Mouse (Mus musculus) embryonic facial prominence, embryonic 14.5 days (tissue): Measurements from ENCODE around the gene Gm3336. TPM values are rescaled to one million over a fixed set of nuclear protein-coding genes. Genes with fewer than 3 reads are reported as not detected.

Experiments used
- ATAC-seq: fragments of 200-750 bp; cut with Nextera tagmentation; 2 replicates; pipeline ENCODE4 v1.8.0; 2017; ENCODE audit warnings: low read depth, moderate number of reproducible peaks, moderate TSS enrichment
- DNase-seq: peaks from one replicate; pipeline ENCODE4 v3.0.0-alpha.2; 2015; ENCODE audit warnings: low spot score
- H3K27ac ChIP-seq: fragments of 300-500 bp; sonication (generic); replicated peaks from 2 replicates; pipeline ENCODE4 v1.5.1; 2014; ENCODE audit warnings: low read depth, mild to moderate bottlenecking, low read length, moderate library complexity
- H3K27me3 ChIP-seq: fragments of 300-500 bp; sonication (generic); replicated peaks from 2 replicates; pipeline ENCODE4 v1.6.1; 2014; ENCODE audit warnings: low read length; ENCODE audit not compliant: control insufficient read depth, insufficient read depth
- H3K36me3 ChIP-seq: fragments of 300-500 bp; sonication (generic); 2 replicates; pipeline ENCODE4 v1.6.1; 2014; ENCODE audit warnings: low read length, mixed read lengths; ENCODE audit not compliant: control insufficient read depth, insufficient read depth
- H3K4me1 ChIP-seq: fragments of 300-500 bp; sonication (generic); 2 replicates; pipeline ENCODE4 v1.6.1; 2014; ENCODE audit warnings: antibody characterized with exemption, low read length; ENCODE audit not compliant: control insufficient read depth, insufficient read depth
- H3K4me2 ChIP-seq: fragments of 300-500 bp; sonication (generic); 2 replicates; pipeline ENCODE4 v1.6.1; 2014; ENCODE audit warnings: low read depth, mild to moderate bottlenecking, low read length, moderate library complexity, mixed read lengths
- H3K4me3 ChIP-seq: fragments of 300-500 bp; sonication (generic); 2 replicates; pipeline ENCODE4 v1.5.1; 2014; ENCODE audit warnings: low read depth, mild to moderate bottlenecking, low read length
- H3K9ac ChIP-seq: fragments of 300-500 bp; sonication (generic); 2 replicates; pipeline ENCODE4 v1.6.1; 2014; ENCODE audit warnings: low read depth, mild to moderate bottlenecking, low read length, moderate library complexity, mixed read lengths
- H3K9me3 ChIP-seq: fragments of 300-500 bp; sonication (generic); 2 replicates; pipeline ENCODE4 v1.6.1; 2016; ENCODE audit warnings: low read length; ENCODE audit not compliant: control insufficient read depth
- WGBS: fragments of 180-500 bp; shearing (Covaris S2); extraction: QIAGEN DNeasy Blood & Tissue Kit; methylation state at CpG from one replicate; pipeline ENCODE4 v1.1.7; 2014; 5-methylcytosine and 5-hydroxymethylcytosine counted together
- polyA plus RNA-seq: library from polyadenylated mRNA; unstranded; fragments of >200 nt; fragmentation: Nextera tagmentation; extraction: Ambion mirVana; gene quantifications from 2 replicates; pipeline ENCODE4 v1.2.1, GENCODE M21; 2014

Gene Gm3336
- polyA plus RNA-seq, 1 experiment from 2014 or later, result not detected

DNA sequence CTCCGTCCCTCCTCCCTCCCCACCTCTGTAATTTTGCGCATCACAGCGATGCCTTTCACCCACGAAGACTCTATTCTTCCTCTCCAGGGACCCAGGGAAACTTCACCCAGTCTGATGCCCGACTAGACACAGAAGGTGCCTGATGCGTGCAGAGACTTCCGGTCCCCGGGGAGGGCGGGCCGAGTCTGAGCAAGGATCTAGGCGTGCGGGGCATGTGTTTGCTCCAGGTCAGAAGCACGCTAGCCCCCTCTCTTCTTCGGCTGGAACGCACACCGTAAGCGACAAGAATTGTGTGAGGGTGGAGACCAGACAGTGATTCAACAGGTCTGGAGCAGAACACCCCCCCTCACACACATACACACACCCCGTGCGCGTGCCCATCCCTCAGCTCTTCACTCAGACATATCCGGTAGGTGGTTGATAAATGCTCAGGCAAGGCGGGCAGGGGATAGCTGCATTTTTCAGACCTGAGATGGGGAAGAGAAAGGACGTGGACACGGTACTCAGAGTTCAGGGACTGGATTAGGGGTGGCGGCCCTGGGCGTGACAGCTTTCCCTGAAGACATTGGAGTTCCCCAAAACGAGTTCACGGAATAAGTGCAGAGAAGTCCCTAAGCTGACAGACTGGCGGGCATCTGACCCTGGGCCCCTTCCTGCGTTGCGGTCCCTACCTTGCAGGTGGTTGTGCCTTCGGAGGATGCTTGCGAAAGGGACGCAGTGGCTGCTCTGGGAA lies 47.7 kb downstream of the Gm3336 start:
- H3K27me3 ChIP-seq, result no peaks in the 10 kb centered on the region
- peaks cover 11% of the 10 kb centered on the region for H3K4me1 ChIP-seq
- ATAC-seq (no peak), DNase-seq (no peak)
- peak overlapping the region; percentile 56 for H3K9ac ChIP-seq
- 3% methylated on average over 30 of the region's 34 CpGs for WGBS
- H3K36me3 ChIP-seq, result peaks cover 47% of the 10 kb centered on the region
- H3K27ac ChIP-seq, result no peak overlapping the region
- H3K4me2 ChIP-seq, result peak overlapping the region; percentile 86
- H3K9me3 ChIP-seq, result no peaks in the 10 kb centered on the region
- H3K4me3 ChIP-seq, result peak overlapping the region; percentile 41

- ATAC-seq (peak; percentile 58), DNase-seq (peak; percentile 88)
- H3K27ac ChIP-seq, result 0 out of 2 replicates have a peak overlapping the region, but pooled peaks have one; percentile 33
- no peaks in the 10 kb centered on the region for H3K27me3 ChIP-seq
- peak overlapping the region; percentile 41 for H3K4me3 ChIP-seq
- peaks cover 55% of the 10 kb centered on the region for H3K36me3 ChIP-seq
- 7% methylated on average over 20 of the region's 21 CpGs for WGBS
- peak overlapping the region; percentile 86 for H3K4me2 ChIP-seq
- H3K9me3 ChIP-seq, result no peaks in the 10 kb centered on the region
- H3K9ac ChIP-seq, result peak overlapping the region; percentile 56
- peaks cover 5% of the 10 kb centered on the region; the same call in 1 of the 2 replicates for H3K4me1 ChIP-seq
Observed at GRCm38 (mm10) chr8:70766571-70767440, 48.5 kb downstream of the Gm3336 start.

GRCm38 (mm10) chr8:70767503-70767902 lies 49.2 kb downstream of the Gm3336 start:
- no peak for DNase-seq
- no peaks in the 10 kb centered on the region for H3K9me3 ChIP-seq
- H3K4me3 ChIP-seq, result no peak overlapping the region
- H3K27ac ChIP-seq, result no peak overlapping the region
- H3K36me3 ChIP-seq, result peaks cover 62% of the 10 kb centered on the region
- no peak overlapping the region for H3K9ac ChIP-seq
- H3K27me3 ChIP-seq, result no peaks in the 10 kb centered on the region
- peaks cover 5% of the 10 kb centered on the region; the same call in 1 of the 2 replicates for H3K4me1 ChIP-seq
- no peak overlapping the region for H3K4me2 ChIP-seq
- WGBS, result 83% methylated on average over 6 of the region's 6 CpGs
- no peak for ATAC-seq

- H3K36me3 ChIP-seq, result peaks cover 63% of the 10 kb centered on the region
Observed at GRCm38 (mm10) chr8:70768231-70768776, 50.0 kb downstream of the Gm3336 start.

GRCm38 (mm10) chr8:70768956-70769355 lies 50.6 kb downstream of the Gm3336 start:
- no peaks in the 10 kb centered on the region for H3K27me3 ChIP-seq
- no peak overlapping the region for H3K4me2 ChIP-seq
- DNase-seq, result no peak
- no peak overlapping the region for H3K4me3 ChIP-seq
- H3K9me3 ChIP-seq, result no peaks in the 10 kb centered on the region
- H3K36me3 ChIP-seq, result peaks cover 60% of the 10 kb centered on the region
- no peak overlapping the region for H3K27ac ChIP-seq
- no peak for ATAC-seq
- no peak overlapping the region for H3K9ac ChIP-seq
- 83% methylated on average over 16 of the region's 16 CpGs for WGBS
- H3K4me1 ChIP-seq, result peaks cover 17% of the 10 kb centered on the region

More at GRCm38 (mm10) chr8:70768231-70768776, 50.0 kb downstream of the Gm3336 start:
- no peak for DNase-seq
- no peaks in the 10 kb centered on the region for H3K27me3 ChIP-seq
- no peak for ATAC-seq
- H3K9me3 ChIP-seq, result no peaks in the 10 kb centered on the region
- 92% methylated on average over 28 of the region's 32 CpGs for WGBS
- no peak overlapping the region for H3K9ac ChIP-seq
- no peak overlapping the region for H3K4me2 ChIP-seq
- no peak overlapping the region for H3K4me3 ChIP-seq
- H3K4me1 ChIP-seq, result peaks cover 12% of the 10 kb centered on the region
- no peak overlapping the region for H3K27ac ChIP-seq

GRCm38 (mm10) chr8:70769359-70769758 lies 51.0 kb downstream of the Gm3336 start:
- H3K4me1 ChIP-seq, result peaks cover 21% of the 10 kb centered on the region
- H3K9me3 ChIP-seq, result no peaks in the 10 kb centered on the region
- 7% methylated on average over 26 of the region's 26 CpGs for WGBS
- no peak overlapping the region for H3K4me3 ChIP-seq
- no peak overlapping the region for H3K4me2 ChIP-seq
- H3K27ac ChIP-seq, result no peak overlapping the region
- ATAC-seq, result peak; percentile 75
- no peaks in the 10 kb centered on the region for H3K27me3 ChIP-seq
- H3K9ac ChIP-seq, result 0 out of 2 replicates have a peak overlapping the region, but pooled peaks have one; percentile 28
- peak; percentile 95 for DNase-seq
- H3K36me3 ChIP-seq, result peaks cover 62% of the 10 kb centered on the region

GRCm38 (mm10) chr8:70769858-70770257 lies 51.5 kb downstream of the Gm3336 start:
- Histone ChIP-seq H3K9me3 (no peaks in the 10 kb centered on the region), H3K4me1 (peaks cover 26% of the 10 kb centered on the region), H3K27me3 (no peaks in the 10 kb centered on the region), H3K27ac (no peak overlapping the region), H3K36me3 (peaks cover 67% of the 10 kb centered on the region), H3K4me3 (no peak overlapping the region), H3K4me2 (no peak overlapping the region), H3K9ac (0 out of 2 replicates have a peak overlapping the region, but pooled peaks have one; percentile 28)
- DNase-seq (no peak), ATAC-seq (no peak)
- 75% methylated on average over 12 of the region's 12 CpGs for WGBS

DNA sequence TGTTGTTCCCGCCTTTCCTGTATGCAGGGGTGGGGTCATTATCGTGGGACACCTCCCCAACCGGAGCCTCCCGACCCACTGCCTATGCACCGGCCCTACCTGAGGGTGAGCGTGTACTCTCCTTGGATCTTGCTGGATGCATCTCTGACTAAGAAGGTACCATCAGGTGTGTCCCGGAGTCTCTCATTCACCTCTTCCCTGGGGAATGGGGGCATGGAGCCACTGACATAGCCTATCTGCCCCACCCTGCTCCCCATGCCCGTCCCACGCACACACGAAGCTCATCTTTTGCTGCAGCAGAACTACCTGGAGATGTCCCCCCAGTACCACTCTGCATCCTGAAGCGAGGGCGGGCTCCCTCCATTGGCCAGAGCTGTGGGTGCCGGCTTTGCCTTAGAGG lies 52.4 kb downstream of the Gm3336 start:
- Histone ChIP-seq H3K36me3 (peaks cover 68% of the 10 kb centered on the region), H3K4me1 (peaks cover 34% of the 10 kb centered on the region), H3K4me2 (no peak overlapping the region), H3K9ac (no peak overlapping the region), H3K27ac (no peak overlapping the region), H3K27me3 (no peaks in the 10 kb centered on the region), H3K9me3 (no peaks in the 10 kb centered on the region), H3K4me3 (no peak overlapping the region)
- ATAC-seq, result no peak
- DNase-seq, result no peak
- WGBS, result 94% methylated on average over 13 of the region's 13 CpGs
